Mouse (Mus musculus) right cerebral cortex, adult 2 months (tissue): ENCODE results near the gene St6galnac3.

Source experiments
- DNase-seq, 2 experiments: peaks; one replicate each; pipeline ENCODE4 v3.0.0; 2021 to 2022; ENCODE audit warnings: low spot score in 2 of 2

Gene St6galnac3

GRCm38 (mm10) chr3:153160683-153161082 is 564.3 kb downstream of the St6galnac3 start:
- DNase-seq, result no peak

GRCm38 (mm10) chr3:153148887-153149286 is 576.1 kb downstream of the St6galnac3 start:
- DNase-seq, result no peak
